Mouse (Mus musculus): ENCODE data around the gene Ttll6.

The Ttll6 gene

GRCm38 (mm10) chr11:96194961-96195640 is 61.5 kb downstream of the Ttll6 start:
- DNase-seq (ENCODE audit: low read depth, low spot score), result no peak

DNA sequence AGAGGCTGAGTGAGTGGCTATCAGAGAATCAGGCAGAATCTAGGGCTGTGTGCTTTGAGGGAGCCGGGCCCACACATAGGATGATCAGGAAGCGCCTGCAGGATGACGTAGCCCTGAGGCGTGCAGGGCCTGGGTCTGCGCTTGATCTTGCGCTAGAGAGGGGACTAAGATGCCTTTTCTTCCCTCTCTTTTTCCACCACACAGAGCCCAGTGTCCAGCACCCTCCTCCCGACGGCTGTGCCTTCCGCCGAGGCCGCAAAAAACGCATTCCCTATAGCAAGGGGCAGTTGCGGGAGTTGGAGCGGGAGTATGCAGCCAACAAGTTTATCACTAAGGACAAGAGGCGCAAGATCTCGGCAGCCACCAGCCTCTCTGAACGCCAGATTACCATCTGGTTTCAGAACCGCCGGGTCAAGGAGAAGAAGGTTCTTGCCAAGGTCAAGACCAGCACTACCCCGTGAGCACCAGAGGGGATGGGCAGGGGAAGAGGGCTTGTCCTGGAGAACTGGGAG is 62.2 kb downstream of the Ttll6 start:
- no peak for DNase-seq (ENCODE audit: low read depth, low spot score)

- DNase-seq (ENCODE audit: low read depth, low spot score), result peak; percentile 47
These were observed 65.1 kb downstream of the Ttll6 start for GRCm38 (mm10) chr11:96198642-96199041.

DNA sequence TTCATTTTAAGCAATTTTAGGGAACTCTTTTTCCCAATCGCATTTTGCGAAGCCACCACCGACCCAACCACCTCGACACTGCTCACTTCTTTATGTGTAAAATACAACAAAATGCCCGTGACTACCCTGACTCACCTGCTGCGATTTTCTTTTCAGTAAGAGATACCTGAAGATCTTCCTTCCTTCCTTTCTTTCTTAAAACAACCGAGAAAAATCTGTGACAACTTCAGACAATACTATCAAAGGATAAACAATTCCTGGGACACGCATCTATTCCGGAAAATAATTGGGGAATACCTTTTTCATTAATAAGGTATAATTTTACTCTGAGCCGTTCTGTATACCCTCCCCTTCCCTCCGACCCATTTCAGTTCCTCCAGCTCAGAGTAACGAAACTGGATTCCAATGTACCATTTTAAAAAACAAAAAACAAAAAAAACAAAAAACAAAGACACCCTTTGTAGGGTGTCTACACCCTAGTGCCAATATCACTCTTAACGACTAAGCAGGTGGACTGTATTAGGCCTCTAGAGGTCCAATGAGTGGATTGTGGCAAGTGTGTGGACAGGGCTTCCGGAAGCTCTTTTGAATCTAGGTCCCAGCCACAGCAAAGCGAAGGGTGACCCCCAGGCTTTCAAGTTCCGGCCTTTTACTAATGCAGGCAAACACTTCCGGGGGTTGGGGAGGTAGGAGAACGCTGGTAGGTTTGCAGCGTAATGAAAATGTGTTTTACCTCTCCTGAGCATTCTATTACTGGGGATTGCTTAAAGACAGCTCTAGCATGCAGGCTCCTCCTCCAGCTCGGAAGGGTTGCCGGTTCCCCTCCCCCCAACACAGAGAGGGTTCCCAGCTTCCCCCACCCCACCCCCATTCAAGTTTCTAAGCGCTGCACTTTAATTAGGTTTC is 65.8 kb downstream of the Ttll6 start:
- peak; percentile 33 for DNase-seq (ENCODE audit: low read depth, low spot score)

DNA sequence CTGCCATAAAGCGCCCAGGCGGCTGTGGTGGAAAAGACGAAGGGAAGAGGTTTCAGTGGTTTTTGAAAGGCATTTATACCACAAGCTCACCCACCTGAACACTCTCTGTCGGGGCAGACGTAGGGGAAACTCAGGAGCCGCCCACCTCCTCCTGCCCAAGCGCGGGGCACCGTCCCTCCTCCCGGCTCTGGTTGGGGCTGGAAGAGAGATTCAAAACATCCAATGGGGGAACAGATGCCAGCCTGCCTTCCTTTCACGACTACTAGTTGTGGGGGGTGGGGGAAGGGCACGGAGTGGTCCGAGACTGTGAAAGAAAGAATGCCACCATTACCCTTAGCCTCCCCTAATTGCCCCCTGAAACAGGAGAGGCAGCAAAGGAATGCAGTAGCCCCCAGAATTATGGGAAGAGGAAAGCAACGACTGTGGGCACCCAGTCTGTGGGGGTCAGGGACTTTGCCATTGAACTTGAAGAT is 66.6 kb downstream of the Ttll6 start:
- DNase-seq (ENCODE audit: low read depth, low spot score), result peak; percentile 30

DNA sequence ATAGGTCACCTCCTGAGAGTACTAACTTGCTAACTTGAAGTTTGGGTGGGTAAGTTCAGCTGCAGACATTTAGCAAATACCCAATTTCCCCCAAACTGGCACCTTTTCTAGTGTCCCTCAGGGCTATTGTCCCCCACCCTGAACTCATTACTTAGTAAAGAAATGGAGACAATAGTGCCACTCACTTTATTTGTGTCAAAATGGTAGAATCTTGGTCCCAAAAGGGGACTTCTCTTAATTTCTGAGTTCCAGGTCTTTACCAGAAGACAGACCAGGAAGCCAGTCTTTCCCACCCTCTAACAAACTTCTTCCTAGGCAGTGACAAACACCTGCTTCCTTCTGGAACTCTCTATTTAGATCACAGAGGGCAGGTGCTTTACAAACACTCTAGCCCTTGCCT is 68.2 kb downstream of the Ttll6 start:
- DNase-seq (ENCODE audit: low read depth, low spot score), result no peak

DNA sequence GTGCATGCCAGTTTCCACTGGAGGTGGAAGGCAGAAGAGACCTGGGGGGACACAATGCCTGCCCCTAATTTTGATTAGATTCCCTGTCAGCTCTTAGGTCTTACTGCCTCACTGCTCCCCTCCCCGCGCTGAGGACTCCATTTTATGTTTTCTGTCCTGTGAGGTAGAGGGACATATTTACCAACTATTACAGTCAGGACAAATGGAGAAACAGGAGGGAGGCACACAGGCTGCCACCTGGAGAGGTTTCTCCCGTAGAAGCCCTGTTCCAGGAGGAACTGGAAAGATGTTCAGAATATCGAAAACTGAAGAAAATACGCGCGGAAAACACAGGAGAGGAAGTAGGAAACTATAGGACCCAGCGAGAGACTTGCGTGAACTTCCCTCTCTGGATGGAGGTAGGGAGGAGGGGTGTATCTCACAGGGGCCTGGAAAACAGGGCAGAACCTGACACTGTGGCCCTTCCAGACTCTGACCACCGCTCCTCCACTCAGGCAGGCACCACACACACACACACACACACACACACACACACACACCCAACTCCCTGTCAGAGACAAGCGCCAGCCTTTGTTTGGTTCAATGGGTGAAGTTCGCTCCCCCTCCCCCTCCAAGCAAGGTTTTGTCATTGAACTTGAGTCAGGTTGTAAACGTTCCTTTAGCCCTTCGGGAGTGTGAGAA is 69.0 kb downstream of the Ttll6 start:
- DNase-seq (ENCODE audit: low read depth, low spot score), result no peak

DNA sequence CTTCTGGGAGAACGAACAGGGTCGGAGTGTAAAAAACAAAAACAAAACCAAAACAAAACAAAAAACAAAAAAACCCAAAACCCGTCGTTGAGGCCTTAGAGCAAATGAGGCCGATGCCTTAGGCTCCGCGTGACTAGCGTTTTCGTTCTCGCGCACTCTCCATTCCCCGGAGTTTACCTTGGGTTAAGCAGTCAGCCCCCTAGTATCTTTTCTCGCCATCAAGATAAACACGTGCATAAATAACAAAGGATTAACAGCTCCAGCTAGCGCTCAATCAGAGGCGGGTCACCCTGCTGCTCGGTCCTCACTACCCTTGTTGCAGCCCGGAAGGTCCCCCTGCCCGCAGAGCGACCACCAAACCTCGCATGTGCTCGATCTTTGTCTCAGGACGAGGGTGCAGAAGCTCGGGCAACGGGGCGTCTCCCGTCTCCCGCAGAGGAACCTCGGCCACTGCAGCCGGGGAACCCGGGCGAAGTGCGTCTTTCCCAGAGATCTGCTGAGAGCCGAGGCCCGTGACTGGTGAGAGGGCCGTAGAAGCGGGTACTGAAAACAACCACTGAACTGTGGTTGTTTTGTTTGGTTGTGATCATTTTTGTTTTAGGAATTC is 69.7 kb downstream of the Ttll6 start:
- no peak for DNase-seq (ENCODE audit: low read depth, low spot score)

GRCm38 (mm10) chr11:96203789-96204186 is 70.2 kb downstream of the Ttll6 start:
- DNase-seq (ENCODE audit: low read depth, low spot score), result no peak

DNA sequence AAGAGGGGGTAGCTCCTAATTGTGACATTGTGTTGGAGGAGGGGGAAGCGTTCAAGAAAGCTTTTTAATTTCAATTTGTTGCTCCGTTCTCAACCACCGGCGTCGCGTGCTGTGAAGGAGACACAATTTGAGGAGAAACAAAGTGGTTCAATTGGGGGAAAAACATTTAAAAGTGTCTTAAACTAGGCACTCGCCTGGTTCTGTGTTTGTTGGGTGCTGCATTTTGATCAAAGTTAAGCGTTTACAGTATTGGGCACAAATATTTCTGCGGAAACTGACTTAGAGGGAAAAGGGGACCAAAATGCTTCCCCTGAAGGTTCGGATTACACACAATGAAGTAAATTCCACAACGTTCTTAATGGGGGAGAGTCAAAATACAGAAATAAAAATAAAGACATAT is 70.8 kb downstream of the Ttll6 start:
- DNase-seq (ENCODE audit: low read depth, low spot score), result no peak

- no peak for DNase-seq (ENCODE audit: low read depth, low spot score)
These were observed 72.0 kb downstream of the Ttll6 start for GRCm38 (mm10) chr11:96205426-96206131.
